14 mouse cellular contexts compared by ENCODE assay signal in genomic region chr11:110781492-110782276, GRCm38 (mm10).
DNase-seq lines count a peak whose midpoint lies in the region; ATAC-seq and TF ChIP-seq lines count a peak whose summit lies in the region.
"Had no signal": no experiment of that assay in that cellular context is flagged by ENCODE, and none has a peak within 500 bp of the region (broad histone marks: within the 10 kb centered on the region; RNA-seq: fewer than 3 reads in every experiment).

No protein-coding gene starts in this region.

- no peak for TF ChIP-seq CTCF in Patski (IDR thresholded peaks at IDR 0.05)
- TF ChIP-seq CTCF in forebrain, postnatal 0 days (IDR thresholded peaks at IDR 0.05; ENCODE audit: low read depth), result no peak
- no peak for TF ChIP-seq CTCF in midbrain, postnatal 0 days (IDR thresholded peaks at IDR 0.05)

- H3K4me1 ChIP-seq in heart, embryonic 12.5 days (replicated peaks), result no peaks in the 10 kb centered on the region
- H3K4me1 ChIP-seq in forebrain, postnatal 0 days (ENCODE audit: insufficient read depth), result no peaks in the 10 kb centered on the region
- no peaks in the 10 kb centered on the region for H3K4me1 ChIP-seq in midbrain, postnatal 0 days (ENCODE audit: insufficient read depth, low read length)
- H3K4me1 ChIP-seq: embryonic facial prominence, embryonic 15.5 days had no signal

- H3K4me3 ChIP-seq in heart, embryonic 12.5 days, result no peak overlapping the region
- H3K4me3 ChIP-seq in forebrain, postnatal 0 days (ENCODE audit: low read depth, low read length), result no peak overlapping the region
- no peak overlapping the region for H3K4me3 ChIP-seq in midbrain, postnatal 0 days (ENCODE audit: low read depth, low read length)
- H3K4me3 ChIP-seq: embryonic facial prominence, embryonic 15.5 days had no signal

- POLR2A ChIA-PET in Patski (lab: Charles Lee), result no interaction called here

- in situ Hi-C loops in Patski (cut with MboI; ENCODE audit: low pct_unique_long_range_greater_than_20kb), result no loop called here

- H3K27ac ChIP-seq in heart, embryonic 12.5 days (ENCODE audit: poor library complexity, severe bottlenecking), result no peak overlapping the region
- H3K27ac ChIP-seq in forebrain, postnatal 0 days (ENCODE audit: low read depth, low read length), result no peak overlapping the region
- H3K27ac ChIP-seq in midbrain, postnatal 0 days (ENCODE audit: low read depth, low read length), result no peak overlapping the region
- H3K27ac ChIP-seq: embryonic facial prominence, embryonic 15.5 days had no signal

- no peaks in the 10 kb centered on the region for H3K36me3 ChIP-seq in heart, embryonic 12.5 days
- no peaks in the 10 kb centered on the region for H3K36me3 ChIP-seq in forebrain, postnatal 0 days (ENCODE audit: insufficient read depth)
- no peaks in the 10 kb centered on the region for H3K36me3 ChIP-seq in midbrain, postnatal 0 days (ENCODE audit: insufficient read depth, low read length)
- H3K36me3 ChIP-seq: embryonic facial prominence, embryonic 15.5 days had no signal

- DNase-seq in heart, adult 8-10 months (ENCODE audit: low spot score), result peak; percentile 47
- DNase-seq in Patski (ENCODE audit: low read depth, low spot score) (no peak), MN1 (ENCODE audit: low spot score) (no peak)
- DNase-seq in forebrain, postnatal 0 days, result no peak
- peak; percentile 17 for DNase-seq in midbrain, postnatal 0 days (ENCODE audit: low spot score)
- DNase-seq in cerebellum, postnatal 10 days, result no peak
- DNase-seq in urinary bladder, postnatal 36 days (ENCODE audit: low spot score in 2 of 2), result no peak
- DNase-seq: adrenal gland, adult 8-10 months; cerebellum, adult 11-12 months; gastrocnemius, postnatal 36 days; liver, postnatal 0 days; right cerebral cortex, adult 18-20 months had no signal

- H3K4me2 ChIP-seq in heart, embryonic 12.5 days, result no peak overlapping the region
- H3K4me2 ChIP-seq in forebrain, postnatal 0 days (ENCODE audit: low read depth), result no peak overlapping the region
- H3K4me2 ChIP-seq in midbrain, postnatal 0 days (ENCODE audit: low read depth, low read length, poor library complexity, severe bottlenecking), result no peak overlapping the region
- H3K4me2 ChIP-seq: embryonic facial prominence, embryonic 15.5 days had no signal

- no peaks in the 10 kb centered on the region for H3K9me3 ChIP-seq in heart, embryonic 12.5 days (replicated peaks)
- H3K9me3 ChIP-seq in forebrain, postnatal 0 days (ENCODE audit: low read length), result no peaks in the 10 kb centered on the region
- H3K9me3 ChIP-seq in midbrain, postnatal 0 days (ENCODE audit: low read length), result 0 out of 2 replicates have a peak, but pooled peaks cover 3% of the 10 kb centered on the region

- H3K27me3 ChIP-seq in heart, embryonic 12.5 days (replicated peaks), result no peaks in the 10 kb centered on the region
- H3K27me3 ChIP-seq in Patski, result no peaks in the 10 kb centered on the region
- no peaks in the 10 kb centered on the region for H3K27me3 ChIP-seq in forebrain, postnatal 0 days (ENCODE audit: insufficient read depth, low read length)
- H3K27me3 ChIP-seq in midbrain, postnatal 0 days (ENCODE audit: insufficient read depth, low read length), result no peaks in the 10 kb centered on the region
- H3K27me3 ChIP-seq: embryonic facial prominence, embryonic 15.5 days had no signal

- 57% methylated on average over 3 of the region's 3 CpGs for WGBS in heart, embryonic 12.5 days
- WGBS in forebrain, postnatal 0 days, result 38% methylated on average over 3 of the region's 3 CpGs
- WGBS in midbrain, postnatal 0 days, result 35% methylated on average over 3 of the region's 3 CpGs

- CTCF ChIA-PET in Patski (lab: Charles Lee), result interaction anchor here (0.7 to 1.1 kb wide), 2 partner anchors 19 to 133 kb away, joined by 3 to 4 read pairs; no protein-coding TSS in a partner anchor

- ATAC-seq in heart, embryonic 12.5 days (ENCODE audit: insufficient number of reproducible peaks, low FRiP score), result no peak
- peak; percentile 84 for ATAC-seq in Patski
- ATAC-seq in forebrain, postnatal 0 days, result peak; percentile 60; the same call in 1 of the 2 replicates
- no peak for ATAC-seq in midbrain, postnatal 0 days (ENCODE audit: low FRiP score)
- ATAC-seq: liver, postnatal 0 days had no signal

- no peak overlapping the region for H3K9ac ChIP-seq in heart, embryonic 12.5 days
- no peak overlapping the region for H3K9ac ChIP-seq in forebrain, postnatal 0 days
- H3K9ac ChIP-seq in midbrain, postnatal 0 days (replicated peaks; ENCODE audit: low read length, poor library complexity, severe bottlenecking), result no peak overlapping the region
- H3K9ac ChIP-seq: embryonic facial prominence, embryonic 15.5 days; liver, postnatal 0 days had no signal

Comparison
In these comparisons a context has a peak if more than half of its experiments do, and no peak if none do; other contexts are left out.
1. DNase-seq: peak in heart, adult 8-10 months (single experiment) and midbrain, postnatal 0 days (single experiment); none in Patski (single experiment), forebrain, postnatal 0 days (single experiment), cerebellum, postnatal 10 days (0 of 2), urinary bladder, postnatal 36 days (0 of 2) and MN1 (single experiment).
2. ATAC-seq: peak in Patski (single experiment) and forebrain, postnatal 0 days (single experiment); none in heart, embryonic 12.5 days (single experiment) and midbrain, postnatal 0 days (single experiment).